8 mouse cellular contexts compared by ENCODE assay signal in genomic region chr10:24595250-24596002, GRCm38 (mm10). TPM values are rescaled to one million over a fixed set of nuclear protein-coding genes. Genes with fewer than 3 reads are reported as not detected.
DNase-seq lines count a peak whose midpoint lies in the region; ATAC-seq lines count a peak whose summit lies in the region.

Ccn2 (plus strand) TSS chr10:24595442.

- DNase-seq in ZHBTc4 (ENCODE audit: low read depth, low spot score): peak; percentile 98
- DNase-seq in cerebellum, postnatal 36 days: peak; percentile 18 to 21
- peak; percentile 86 for DNase-seq in gastrocnemius, adult 18-20 months (ENCODE audit: low spot score)
- peak; percentile 25 to 27 for DNase-seq in layer of hippocampus, postnatal 36 days
- DNase-seq in lung, postnatal 14 days: peak; percentile 89
- peak; percentile 39 for DNase-seq in retina, postnatal 7 days (ENCODE audit: low read depth, low spot score)
- no peak for DNase-seq in adipocyte (ENCODE audit: low spot score)

- H3K9me3 ChIP-seq in hindbrain, embryonic 13.5 days: no peaks in the 10 kb centered on the region

- WGBS in hindbrain, embryonic 13.5 days: under 1% methylated on average over 53 of the region's 53 CpGs

- peak; percentile 96 for ATAC-seq in hindbrain, embryonic 13.5 days (ENCODE audit: low FRiP score)

- H3K4me1 ChIP-seq in hindbrain, embryonic 13.5 days (replicated peaks): peaks cover 13% of the 10 kb centered on the region

- no peaks in the 10 kb centered on the region for H3K36me3 ChIP-seq in hindbrain, embryonic 13.5 days

- H3K4me3 ChIP-seq in hindbrain, embryonic 13.5 days: peak within 1 kb of the TSS; percentile 76

- peak within 1 kb of the TSS; percentile 80 for H3K9ac ChIP-seq in hindbrain, embryonic 13.5 days

- H3K4me2 ChIP-seq in hindbrain, embryonic 13.5 days: peak within 1 kb of the TSS; percentile 69

- peak within 1 kb of the TSS; percentile 73 for H3K27ac ChIP-seq in hindbrain, embryonic 13.5 days

- H3K27me3 ChIP-seq in hindbrain, embryonic 13.5 days: 0 out of 2 replicates have a peak, but pooled peaks cover 7% of the 10 kb centered on the region

RNA-seq across cellular contexts. Expression of gene Ccn2, which starts in this region (rescaled TPM):
- 10 to 100 TPM; 16.5 to 53.2 TPM for total RNA-seq in gastrocnemius, adult 18-20 months (2021)
- polyA plus RNA-seq in hindbrain, embryonic 13.5 days (2015; fragmentation: Nextera tagmentation; extraction: Ambion mirVana): 3.2 and 3.8 TPM in 2 replicates
- total RNA-seq in layer of hippocampus, postnatal 36 days (2021): 1 to 10 TPM; 6.3 to 8.3 TPM
